In genomic region chr9:55542366-55543325, GRCm38 (mm10) we compare ENCODE assay signal across 7 mouse cellular contexts. TPM values are rescaled to one million over a fixed set of nuclear protein-coding genes. Genes with fewer than 3 reads are reported as not detected.
DNase-seq lines count a peak whose midpoint lies in the region; ATAC-seq and TF ChIP-seq lines count a peak whose summit lies in the region.

No protein-coding gene starts in this region.

- DNase-seq in spleen, adult 2 months (ENCODE audit: low read depth in 1 of 2, low spot score in 2 of 2): no peak
- no peak for DNase-seq in spleen, postnatal 36 days (ENCODE audit: low spot score in 2 of 2)
- peak; percentile 8 for DNase-seq in kidney, adult 9 months
- no peak for DNase-seq in frontal cortex, postnatal 36 days (ENCODE audit: low spot score in 2 of 2)
- DNase-seq in urinary bladder, postnatal 14 days (ENCODE audit: low spot score): no peak

- H3K27ac ChIP-seq in spleen, adult 2 months (ENCODE audit: insufficient read depth, low read length): no peak overlapping the region
- no peak overlapping the region for H3K27ac ChIP-seq in forebrain, embryonic 13.5 days
- no peak overlapping the region for H3K27ac ChIP-seq in midbrain, embryonic 16.5 days (ENCODE audit: low read length)

- WGBS in spleen, adult 2 months: 6% methylated on average over 59 of the region's 59 CpGs
- 3% methylated on average over 59 of the region's 59 CpGs for WGBS in forebrain, embryonic 13.5 days
- WGBS in midbrain, embryonic 16.5 days: 2% methylated on average over 59 of the region's 59 CpGs

- no peaks in the 10 kb centered on the region for H3K9me3 ChIP-seq in forebrain, embryonic 13.5 days (replicated peaks)
- no peaks in the 10 kb centered on the region for H3K9me3 ChIP-seq in midbrain, embryonic 16.5 days (replicated peaks; ENCODE audit: control insufficient read depth, low read length, poor library complexity, severe bottlenecking)

- no peaks in the 10 kb centered on the region for H3K36me3 ChIP-seq in spleen, adult 2 months (ENCODE audit: control insufficient read depth, insufficient read depth, low read length)
- H3K36me3 ChIP-seq in forebrain, embryonic 13.5 days (ENCODE audit: poor library complexity, severe bottlenecking): no peaks in the 10 kb centered on the region
- no peaks in the 10 kb centered on the region for H3K36me3 ChIP-seq in midbrain, embryonic 16.5 days (ENCODE audit: control insufficient read depth, insufficient read depth, low read length)

- ATAC-seq in forebrain, embryonic 13.5 days: no peak
- no peak for ATAC-seq in midbrain, embryonic 16.5 days

- H3K4me1 ChIP-seq in spleen, adult 2 months (ENCODE audit: control insufficient read depth, insufficient read depth, insufficient read length): peaks cover 33% of the 10 kb centered on the region
- peaks cover 52% of the 10 kb centered on the region for H3K4me1 ChIP-seq in forebrain, embryonic 13.5 days
- H3K4me1 ChIP-seq in midbrain, embryonic 16.5 days (ENCODE audit: control insufficient read depth, insufficient read depth, low read length): peaks cover 23% of the 10 kb centered on the region

- peaks cover 68% of the 10 kb centered on the region for H3K27me3 ChIP-seq in spleen, adult 2 months (ENCODE audit: control insufficient read depth, insufficient read depth, low read length)
- H3K27me3 ChIP-seq in forebrain, embryonic 13.5 days: peaks cover 98% of the 10 kb centered on the region
- peaks cover 42% of the 10 kb centered on the region for H3K27me3 ChIP-seq in midbrain, embryonic 16.5 days (ENCODE audit: control insufficient read depth, insufficient read depth, low read depth, low read length)

- H3K4me3 ChIP-seq in spleen, adult 2 months (ENCODE audit: extremely low read depth, insufficient read depth, insufficient read length): peak overlapping the region; percentile 6; the same call in 1 of the 2 replicates
- H3K4me3 ChIP-seq in forebrain, embryonic 13.5 days: peak overlapping the region; percentile 44
- H3K4me3 ChIP-seq in midbrain, embryonic 16.5 days (ENCODE audit: low read depth, low read length): no peak overlapping the region

- H3K9ac ChIP-seq in forebrain, embryonic 13.5 days: no peak overlapping the region
- H3K9ac ChIP-seq in midbrain, embryonic 16.5 days (ENCODE audit: low read depth, low read length): no peak overlapping the region

- no peak for TF ChIP-seq POLR2A in spleen, adult 2 months (IDR thresholded peaks at IDR 0.05; ENCODE audit: low read depth, low read length)

- no peak for TF ChIP-seq CTCF in spleen, adult 2 months (IDR thresholded peaks at IDR 0.05; ENCODE audit: extremely low read depth, insufficient read depth, insufficient read length, insufficient replicate concordance)

- H3K4me2 ChIP-seq in forebrain, embryonic 13.5 days: peak overlapping the region; percentile 71
- H3K4me2 ChIP-seq in midbrain, embryonic 16.5 days (ENCODE audit: low read length): peak overlapping the region; percentile 17; the same call in 1 of the 2 replicates

RNA-seq across cellular contexts. Expression of gene Isl2, which starts 4.2 kb away (rescaled TPM):
- polyA plus RNA-seq in spleen, adult 2 months (2012; rRNA removed): 0.09 and 0.21 TPM in 2 replicates
- polyA plus RNA-seq in forebrain, embryonic 13.5 days (2015; fragmentation: Nextera tagmentation; extraction: Ambion mirVana): 0.19 TPM in 1 of 2 replicates, not detected in the other
- 1.1 and 1.7 TPM in 2 replicates for polyA plus RNA-seq in midbrain, embryonic 16.5 days (2015; fragmentation: Nextera tagmentation; extraction: Ambion mirVana)

RNA-seq across cellular contexts. Expression of gene Etfa, which starts 30.6 kb away (rescaled TPM):
- polyA plus RNA-seq in spleen, adult 2 months (2012; rRNA removed): 15.2 and 15.9 TPM in 2 replicates
- polyA plus RNA-seq in forebrain, embryonic 13.5 days (2015; fragmentation: Nextera tagmentation; extraction: Ambion mirVana): 119 and 129 TPM in 2 replicates
- polyA plus RNA-seq in midbrain, embryonic 16.5 days (2015; fragmentation: Nextera tagmentation; extraction: Ambion mirVana): 77.1 and 81.2 TPM in 2 replicates
